Mouse (Mus musculus) gastrocnemius, adult 18-20 months (tissue): Measurements from ENCODE around the gene Ofcc1. TPM values are rescaled to one million over a fixed set of nuclear protein-coding genes. Genes with fewer than 3 reads are reported as not detected.

ENCODE experiments used
- DNase-seq: peaks from one replicate; pipeline ENCODE4 v3.0.0; 2021; ENCODE audit warnings: low spot score
- total RNA-seq, 2 experiments: library from RNA; stranded (reverse); gene quantifications; 2 replicates each; pipeline ENCODE4 v1.2.3; 2021

Gene Ofcc1
- total RNA-seq, 2 experiments from 2014 or later, result not detected

DNA sequence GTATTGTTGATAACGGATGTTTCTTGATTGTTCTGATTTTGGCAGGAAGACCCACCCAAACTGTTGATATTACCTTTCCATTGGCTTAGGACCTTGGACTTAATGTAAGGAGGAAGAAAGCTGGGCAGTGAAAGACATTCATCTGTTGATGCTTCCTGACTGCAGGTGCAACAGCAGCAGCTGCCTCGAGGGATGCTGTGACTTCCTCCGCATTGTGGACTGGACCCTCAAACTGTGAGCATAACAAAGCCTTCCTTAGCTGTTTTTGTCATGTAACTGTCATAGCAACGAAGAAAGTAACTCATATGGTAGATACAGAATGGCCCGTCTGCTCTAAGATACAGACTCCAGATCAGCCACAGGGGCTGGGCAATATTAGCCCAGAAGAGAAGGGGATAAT is 102.5 kb downstream of the Ofcc1 start:
- DNase-seq, result no peak

DNA sequence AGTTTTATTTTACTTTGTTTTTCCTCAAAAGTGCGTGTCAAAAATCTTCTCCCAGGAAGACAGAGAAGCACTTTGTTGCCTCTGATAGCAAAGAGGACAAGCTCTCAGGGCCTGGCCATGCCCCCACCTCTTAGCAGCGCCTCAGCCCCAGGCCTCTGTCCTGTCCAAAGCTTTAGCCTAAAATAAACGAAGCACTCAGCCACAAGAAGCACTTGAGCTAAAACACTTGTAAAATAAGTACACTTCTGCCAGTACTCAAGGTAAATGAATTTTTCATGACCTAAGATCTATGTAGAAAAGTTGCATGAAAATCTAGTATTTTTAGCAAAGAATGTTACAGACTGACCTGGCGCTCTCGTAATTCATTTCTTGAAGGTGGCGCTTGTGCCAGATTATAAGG is 117.4 kb downstream of the Ofcc1 start:
- no peak for DNase-seq

DNA sequence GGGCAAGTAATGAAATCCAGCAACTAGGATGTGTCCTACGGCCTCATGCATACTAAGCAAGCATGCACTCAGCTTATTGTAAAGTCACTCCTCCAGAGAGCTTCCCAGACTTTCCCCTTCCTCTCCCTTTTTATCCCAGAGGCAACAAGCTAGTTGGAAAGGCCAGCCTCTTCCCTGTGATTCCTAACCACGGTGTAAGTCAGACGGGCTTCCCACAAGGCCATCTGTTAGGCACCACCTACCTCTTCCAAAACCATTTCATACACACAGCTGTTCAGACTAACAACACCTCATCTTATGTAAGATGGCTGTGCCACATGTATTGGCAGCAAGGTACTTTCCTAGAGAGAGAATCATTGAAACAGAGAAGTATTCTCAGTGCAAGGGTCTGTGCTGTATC is 124.9 kb downstream of the Ofcc1 start:
- DNase-seq, result no peak

DNA sequence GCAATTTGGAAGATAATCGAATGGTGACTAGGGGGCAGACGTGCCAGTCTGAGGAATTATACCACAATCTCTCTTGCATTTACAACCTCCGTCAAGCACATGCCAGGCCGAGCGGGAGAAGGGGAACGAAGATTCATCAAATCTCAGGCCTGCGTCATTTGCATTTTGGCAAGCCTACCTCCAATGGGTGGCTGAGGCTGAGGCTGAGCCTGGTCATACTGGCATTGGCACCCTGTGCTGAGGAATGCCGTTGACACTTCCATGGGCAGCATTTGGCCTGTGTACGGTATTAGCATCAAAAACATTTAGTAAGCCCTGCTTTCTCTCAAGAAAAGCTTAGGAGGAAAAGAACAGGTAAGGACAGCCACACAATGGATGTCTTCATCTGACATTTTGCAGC is 152.9 kb downstream of the Ofcc1 start:
- no peak for DNase-seq

DNA sequence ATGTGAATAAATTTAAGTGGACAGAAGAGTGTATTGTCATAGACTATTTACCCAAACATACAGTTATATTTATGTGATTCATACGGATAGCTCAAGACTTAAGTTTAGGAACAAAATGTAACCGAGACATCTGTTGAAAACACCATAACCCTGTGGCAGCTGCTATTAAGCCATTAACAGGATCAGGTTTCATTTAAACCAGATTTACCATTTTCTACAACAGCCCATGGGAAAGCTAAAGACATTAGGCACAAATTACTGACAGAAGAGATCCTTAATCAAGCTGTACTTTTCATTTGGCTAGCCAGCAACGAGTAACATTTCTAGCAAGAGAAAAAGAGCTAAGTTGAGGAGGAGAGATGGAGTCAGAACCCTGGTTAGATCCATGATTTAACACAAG is 179.5 kb downstream of the Ofcc1 start:
- no peak for DNase-seq

DNA sequence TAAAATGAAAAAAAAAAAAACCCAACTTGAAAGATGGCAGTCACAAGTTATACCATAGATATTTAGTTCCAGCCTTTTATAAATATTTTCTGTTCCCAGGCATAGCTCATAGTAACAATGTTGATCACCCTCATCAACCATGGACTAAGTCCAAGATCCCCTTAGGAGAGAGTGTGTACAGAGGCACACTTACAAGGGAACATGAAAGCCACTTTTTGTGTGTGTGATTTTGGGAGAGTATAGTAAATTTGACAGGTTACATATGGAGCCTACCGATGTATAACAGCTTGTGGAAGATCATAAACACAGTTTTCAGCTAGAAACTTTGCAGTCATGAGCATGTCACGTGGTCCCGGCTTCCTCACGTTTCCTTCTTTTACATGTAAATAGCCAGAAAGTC is 189.5 kb downstream of the Ofcc1 start:
- DNase-seq, result no peak

DNA sequence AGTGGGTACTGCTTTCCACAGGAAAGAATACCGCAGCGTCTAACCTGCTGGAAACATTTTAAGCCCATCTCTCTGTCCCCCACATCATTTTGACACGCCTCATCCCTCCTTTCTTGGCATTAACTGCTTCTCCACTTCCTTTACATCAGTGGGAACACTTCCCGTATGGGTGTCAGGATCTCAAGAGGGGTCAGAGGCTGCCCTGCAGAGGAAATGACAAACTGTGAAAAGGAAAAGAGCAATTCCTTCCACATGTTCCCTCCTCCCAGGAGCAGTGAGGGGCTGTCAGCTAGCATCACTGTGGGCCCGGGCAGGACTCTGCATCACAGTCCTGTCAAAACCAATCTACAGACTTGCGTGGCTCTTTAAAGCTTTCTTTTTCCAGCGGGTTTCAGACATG is 193.4 kb downstream of the Ofcc1 start:
- DNase-seq, result no peak

DNA sequence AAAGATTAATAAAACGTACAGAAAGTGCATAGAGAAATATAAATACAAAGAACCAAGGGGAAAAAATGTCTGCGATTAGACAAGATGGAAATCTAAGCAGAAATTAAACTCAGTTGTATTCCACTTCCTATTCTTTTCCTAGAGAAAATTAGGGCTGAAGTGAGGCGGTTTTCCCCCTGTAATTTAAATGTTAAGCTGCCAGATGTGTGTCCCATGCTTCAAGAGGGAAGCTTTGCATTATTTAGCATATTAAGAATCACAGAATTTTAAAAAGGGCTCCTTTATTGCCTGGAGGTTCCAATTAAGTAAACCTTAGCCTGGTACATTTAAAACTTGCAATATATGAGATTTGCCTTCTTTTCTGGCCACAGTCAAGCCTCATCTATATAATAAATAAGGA is 205.8 kb downstream of the Ofcc1 start:
- no peak for DNase-seq

DNA sequence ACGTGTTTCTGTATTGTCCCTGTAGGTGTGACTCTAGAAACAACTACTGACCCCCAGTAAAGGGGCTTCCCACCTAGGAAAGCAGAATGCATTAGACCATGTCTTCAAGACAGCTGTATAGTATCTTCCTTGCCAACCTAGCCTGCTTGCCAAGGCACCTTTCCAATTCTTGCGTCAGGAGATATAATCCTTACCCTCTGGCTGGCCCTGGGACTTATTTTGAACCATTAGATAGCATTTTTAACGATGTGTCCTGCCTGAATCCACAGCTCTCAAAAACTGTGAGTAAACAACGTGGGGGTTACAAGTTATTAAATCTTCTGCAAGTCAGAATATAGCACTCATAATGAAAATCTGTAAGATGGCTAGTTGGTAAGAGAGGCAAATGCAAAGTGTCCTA is 221.3 kb downstream of the Ofcc1 start:
- DNase-seq, result no peak

DNA sequence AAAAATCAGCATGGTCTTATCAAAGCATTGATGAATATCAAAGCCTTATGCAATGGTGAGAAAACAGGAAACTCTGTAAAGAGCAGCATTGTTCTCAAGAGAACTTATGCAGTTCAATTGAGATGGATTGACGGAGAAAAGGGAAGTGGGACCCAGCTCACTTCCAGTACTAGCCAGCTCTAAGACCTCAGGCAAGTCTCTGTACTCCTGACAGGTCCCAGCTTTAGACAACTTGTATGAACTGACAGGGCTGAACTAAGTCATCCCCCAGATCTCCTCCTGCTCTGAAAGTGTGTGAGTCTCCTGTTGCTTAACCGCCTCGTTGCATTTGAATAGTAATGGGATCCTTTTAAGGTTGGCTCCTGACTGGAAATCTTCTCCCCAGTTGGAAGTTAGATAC is 225.2 kb downstream of the Ofcc1 start:
- no peak for DNase-seq

DNA sequence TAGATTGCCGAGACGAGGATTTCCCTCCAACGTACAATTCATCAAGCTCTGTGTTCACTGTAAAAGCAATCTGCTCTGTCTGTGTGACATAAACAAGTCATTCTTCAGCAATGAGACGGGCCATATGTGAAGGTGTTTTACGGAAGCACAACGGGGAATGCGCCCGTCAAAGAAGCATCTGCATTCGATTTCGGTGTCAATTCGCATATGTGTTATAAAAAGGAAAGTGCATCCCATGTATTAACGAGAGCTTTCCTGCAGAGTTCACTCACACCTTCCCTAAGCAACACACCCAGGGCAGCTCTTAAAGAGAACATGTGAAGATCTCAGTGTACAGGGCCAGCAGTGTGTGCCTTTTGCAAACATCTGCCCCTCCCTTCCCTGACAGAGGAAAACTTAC is 225.6 kb downstream of the Ofcc1 start:
- DNase-seq, result no peak

DNA sequence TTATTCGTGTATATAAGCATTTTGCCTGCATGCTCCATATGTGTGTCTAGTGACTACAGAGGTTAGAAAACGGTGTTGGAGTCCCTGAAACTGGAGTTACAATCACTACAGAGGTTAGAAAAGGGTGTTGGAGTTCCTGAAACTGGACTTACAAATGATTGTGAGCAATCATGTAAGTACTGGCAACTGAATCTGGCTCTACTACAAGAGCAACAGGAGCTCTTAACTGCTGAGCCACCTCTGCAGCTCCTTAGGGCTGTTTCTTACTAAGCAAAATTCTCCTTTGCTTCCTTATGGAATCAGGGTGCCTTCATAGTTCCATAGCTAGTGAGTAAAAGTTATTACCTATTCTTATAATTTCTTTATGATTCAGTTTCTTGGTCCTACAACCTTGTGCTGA is 237.4 kb downstream of the Ofcc1 start:
- no peak for DNase-seq

DNA sequence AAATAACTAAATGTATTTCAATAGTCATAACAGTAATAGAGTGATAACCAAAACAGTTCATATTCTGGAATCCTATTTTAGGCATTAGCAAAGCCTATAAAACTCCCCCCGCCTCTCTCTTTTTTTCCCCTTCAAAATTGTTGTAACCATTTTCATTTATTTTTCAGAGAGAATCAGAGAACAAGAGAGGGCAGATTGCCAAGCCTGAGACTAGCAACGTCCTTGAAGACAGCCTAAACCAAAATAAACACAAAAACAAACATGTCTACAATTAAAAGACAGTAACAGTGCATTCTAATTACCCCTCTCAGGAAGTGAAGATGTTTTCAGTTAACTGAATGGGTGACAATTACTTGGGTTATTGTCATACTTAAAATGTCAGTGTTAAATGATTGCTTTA is 248.9 kb downstream of the Ofcc1 start:
- no peak for DNase-seq

DNA sequence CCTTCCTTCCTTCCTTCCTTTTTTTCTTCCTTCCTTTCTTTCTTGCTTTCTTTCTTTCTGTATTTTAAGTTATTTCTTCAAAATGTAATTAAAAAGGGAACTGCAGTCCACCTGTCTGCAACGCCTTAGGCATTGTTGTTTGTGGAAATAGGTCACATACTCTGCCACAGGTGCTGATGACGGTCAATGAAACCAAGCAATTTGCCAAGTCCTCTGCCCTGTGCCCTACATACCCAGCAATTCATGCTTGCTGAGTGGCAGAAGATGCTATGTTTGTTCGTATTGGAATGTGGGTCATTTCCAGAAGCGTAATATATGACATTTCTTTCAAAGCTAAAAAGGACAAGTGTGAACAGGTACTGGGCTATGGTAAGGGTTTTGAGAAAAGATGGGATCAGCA is 285.0 kb downstream of the Ofcc1 start:
- no peak for DNase-seq

DNA sequence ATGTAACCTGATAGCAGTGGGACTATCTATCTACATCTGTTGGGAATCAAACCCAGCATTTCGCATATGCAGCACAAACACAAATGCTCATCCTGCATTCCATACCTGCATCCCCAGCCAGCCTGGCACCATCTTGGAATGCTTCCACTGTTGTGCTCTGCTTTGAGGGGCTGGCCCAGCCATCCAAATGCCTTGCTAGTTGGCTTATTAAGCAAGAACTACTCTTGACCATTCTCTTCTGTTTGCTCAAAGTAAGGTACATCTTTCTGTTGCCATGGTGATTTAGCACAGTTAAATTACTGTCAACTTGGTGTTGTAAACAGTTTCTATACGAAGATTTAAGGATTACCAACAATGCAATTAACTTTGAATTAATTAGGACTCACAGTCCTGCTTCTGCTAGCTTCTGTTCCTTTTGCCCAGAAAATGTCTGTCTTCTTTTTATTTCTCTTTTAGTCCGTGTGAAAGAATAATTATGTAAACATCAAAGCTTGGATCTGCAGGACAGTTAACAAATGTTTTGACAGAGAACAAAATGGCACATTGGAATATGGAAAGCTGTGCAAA is 286.3 kb downstream of the Ofcc1 start:
- DNase-seq, result no peak

DNA sequence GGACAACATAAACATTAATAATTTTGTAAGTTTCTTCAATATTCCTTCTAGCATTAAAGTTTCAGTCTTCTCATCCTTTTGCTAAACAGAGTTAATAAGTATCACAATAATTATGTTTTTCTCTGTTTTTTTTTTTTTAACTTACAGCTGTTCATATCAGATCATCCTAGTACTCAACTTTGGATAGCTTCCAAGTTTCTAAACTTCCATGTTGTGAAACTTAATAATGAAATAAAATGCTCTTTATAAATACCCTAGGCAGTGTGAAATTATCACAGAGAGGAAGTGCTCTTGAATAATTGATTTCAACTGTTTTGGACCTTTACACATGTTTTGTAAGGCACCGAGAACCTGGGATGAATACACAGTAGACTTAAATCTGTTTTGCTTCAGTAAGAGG is 291.2 kb downstream of the Ofcc1 start:
- DNase-seq, result no peak

DNA sequence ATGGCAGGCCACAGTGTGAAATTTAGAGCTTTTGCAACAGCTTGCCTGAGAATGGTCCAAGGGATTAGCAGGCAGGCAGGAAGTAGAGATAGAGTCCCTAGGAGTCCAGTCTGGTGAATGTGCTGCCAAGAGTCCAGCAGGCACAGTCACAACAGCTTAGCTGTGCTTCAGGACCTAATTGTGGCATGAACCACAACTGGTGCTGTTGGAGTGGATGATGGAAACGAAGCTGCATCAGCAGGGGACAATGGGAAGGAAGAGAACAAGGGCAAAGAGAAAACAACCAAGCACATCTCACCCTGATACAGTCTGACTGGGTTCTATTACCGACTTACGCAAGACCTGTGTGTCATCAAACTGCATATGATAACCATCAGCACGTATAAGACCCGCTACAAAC is 300.0 kb downstream of the Ofcc1 start:
- DNase-seq, result no peak

DNA sequence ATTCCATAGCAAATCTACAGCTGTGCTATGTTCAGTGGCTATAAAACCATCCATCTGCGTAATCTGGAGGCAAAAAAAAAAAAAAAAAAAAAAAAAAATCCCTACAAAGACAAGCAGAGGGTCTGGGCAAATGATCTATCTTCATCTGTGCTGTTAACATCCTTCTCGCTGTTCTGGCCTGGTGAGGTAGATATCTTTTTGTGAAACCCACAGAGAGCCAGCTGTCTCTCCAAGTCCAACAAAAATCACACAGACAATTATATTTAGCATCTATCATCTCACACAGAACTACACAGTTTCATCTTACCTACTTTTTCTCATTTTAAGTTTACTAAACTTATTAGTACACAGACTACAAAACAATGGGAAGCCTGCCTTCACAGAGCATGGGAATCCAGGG is 323.4 kb downstream of the Ofcc1 start:
- DNase-seq, result no peak

DNA sequence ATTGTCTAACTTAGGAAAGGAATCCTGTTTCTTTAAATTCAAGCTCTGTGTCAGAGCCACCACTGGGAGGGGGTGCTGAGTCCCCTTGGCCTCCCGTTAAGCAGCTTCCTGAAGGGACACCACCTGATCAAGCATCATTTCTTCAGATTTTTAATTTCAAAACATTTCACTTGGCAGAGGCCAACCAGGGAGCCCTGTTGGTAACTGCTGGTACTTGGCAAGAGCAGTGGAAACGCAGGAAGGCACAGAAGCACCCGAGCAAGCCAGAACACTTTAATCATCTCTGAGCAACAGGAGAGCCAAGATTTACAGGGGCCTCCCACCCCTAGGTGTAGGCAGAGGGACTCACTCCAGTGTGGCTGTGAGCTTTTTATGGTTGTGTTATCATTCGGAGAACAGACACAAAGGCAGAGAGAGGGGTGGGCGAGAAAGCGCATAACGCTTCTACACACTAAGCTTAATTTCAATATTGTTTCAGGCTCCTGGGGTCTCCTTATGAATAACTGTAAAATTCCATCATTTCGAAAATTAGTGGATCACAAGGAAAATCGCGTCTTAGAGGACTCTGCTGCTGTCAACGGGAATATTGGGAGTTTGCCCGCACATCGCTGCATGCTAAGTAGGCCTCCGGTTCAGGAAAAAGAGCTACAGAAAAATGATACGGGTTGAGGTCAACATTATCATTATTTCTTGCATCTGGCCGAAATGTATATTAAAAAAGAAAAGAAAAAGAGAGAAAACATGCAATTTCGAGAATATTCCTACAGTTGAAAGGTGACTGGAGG is 324.1 kb downstream of the Ofcc1 start:
- no peak for DNase-seq

DNA sequence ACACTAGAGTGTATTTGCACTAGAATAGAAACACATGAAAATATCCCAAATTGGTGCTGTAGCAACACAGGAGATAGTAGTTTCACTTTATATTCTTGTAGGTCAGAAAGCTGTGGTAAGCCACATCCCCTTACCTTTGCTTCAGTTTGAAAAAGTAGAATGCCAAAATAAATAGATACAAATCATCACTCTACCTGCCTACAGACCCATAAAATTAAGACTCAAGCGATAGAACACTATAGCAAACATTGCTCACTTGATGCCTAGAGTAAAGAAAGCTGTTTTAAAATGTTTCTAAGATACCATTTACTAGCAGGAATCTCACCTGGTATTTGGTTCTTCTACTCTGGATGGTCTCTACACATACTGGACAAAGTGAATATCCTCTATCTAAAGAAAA is 331.8 kb downstream of the Ofcc1 start:
- no peak for DNase-seq

DNA sequence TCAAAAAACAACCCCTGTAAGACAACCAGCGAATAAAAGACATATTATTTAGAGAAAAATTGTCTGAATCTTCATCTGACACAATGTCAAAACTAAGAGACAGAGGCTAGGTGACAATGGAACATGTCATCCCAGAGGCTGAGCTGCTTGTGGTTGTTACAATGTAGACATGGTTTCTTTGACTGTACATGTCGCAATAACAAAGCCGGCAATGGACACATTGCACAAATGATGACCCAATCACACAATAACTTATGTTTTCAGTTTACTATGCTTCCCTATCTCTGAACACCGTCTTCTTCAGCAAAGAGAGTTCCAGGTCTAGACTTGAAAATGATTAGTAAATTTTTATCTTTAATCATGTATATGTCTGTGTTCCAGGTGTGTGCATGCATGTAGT is 332.4 kb downstream of the Ofcc1 start:
- no peak for DNase-seq

DNA sequence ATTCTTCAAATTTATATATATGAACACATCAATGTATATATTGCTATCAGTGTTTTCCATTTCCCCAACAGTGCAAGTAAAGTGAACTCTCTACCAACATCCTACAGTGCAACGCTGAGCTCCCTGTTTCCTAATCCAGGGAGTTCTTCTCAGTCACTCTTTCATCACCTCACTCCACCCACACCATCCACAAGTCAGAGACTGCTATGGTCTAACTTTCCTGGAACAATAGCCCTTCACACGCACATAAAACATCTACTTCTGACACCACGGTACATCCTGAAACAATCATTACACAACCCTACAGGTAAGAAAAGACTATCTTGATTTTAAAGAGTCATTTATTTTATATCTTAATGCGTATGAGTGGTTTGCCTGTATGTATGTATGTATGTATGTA is 335.4 kb downstream of the Ofcc1 start:
- DNase-seq, result no peak

DNA sequence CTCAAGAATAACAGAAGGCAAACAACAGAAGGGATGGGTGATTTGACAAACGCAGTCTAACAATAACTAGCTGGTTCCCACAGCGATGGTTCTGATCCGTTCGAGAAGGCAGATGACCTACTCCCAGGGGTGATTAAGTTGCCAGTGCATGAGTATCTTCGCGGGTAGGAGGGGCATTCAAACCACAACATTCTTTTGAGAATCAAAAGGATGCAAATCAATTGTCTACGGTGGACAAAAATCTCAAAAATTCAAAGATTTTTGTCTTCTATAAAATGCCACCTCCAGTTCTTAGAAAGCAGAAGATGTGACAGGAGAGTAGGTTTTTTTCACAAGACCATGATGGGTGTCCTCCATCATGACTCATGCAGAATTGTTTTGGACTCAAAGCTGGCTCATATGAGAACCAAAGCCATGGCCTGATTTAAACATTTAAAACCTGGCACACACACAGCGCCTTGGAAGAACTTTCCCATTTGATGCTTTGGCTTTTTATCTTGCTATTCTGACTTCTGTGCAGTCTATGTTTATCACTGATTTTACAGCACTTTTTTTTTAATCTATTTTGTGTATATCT is 338.0 kb downstream of the Ofcc1 start:
- no peak for DNase-seq
